Mouse (Mus musculus) adipocyte (in vitro differentiated cells): ENCODE data around the gene Nlrc3.
"Not testable (repeated sequence)": the region's sequence is repeated elsewhere in the genome, so short reads cannot be mapped to it uniquely, and the experiment has no call there.

Experiments used
- DNase-seq: peaks from one replicate; pipeline ENCODE4 v3.0.0-alpha.2; 2016; ENCODE audit warnings: low spot score

Nlrc3 gene

GRCm38 (mm10) chr16:3976251-3976671 is at the start of gene Nlrc3:
TSS of gene Nlrc3 (minus strand) at chr16:3976632.
- no peak for DNase-seq

DNA sequence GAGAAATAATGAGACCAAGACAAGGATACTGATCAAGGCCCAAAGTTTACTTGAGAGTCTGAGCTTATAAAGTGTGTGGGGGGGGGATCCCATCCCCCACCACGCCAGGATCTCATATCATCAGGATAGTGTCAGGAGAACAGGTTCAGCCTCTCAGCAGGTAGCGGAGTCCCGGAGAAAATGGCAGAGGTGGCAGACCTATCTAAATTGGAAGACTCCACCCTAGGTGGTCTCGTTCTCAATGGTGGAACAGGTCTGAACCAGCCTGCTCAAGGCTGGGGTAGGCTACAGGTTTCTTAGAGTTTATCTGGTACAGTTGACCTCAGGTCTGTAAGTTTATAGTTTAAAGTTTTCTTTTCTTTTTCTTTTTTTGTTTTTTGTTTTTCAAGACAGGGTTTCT is 46.3 kb upstream of the Nlrc3 start:
- no peak for DNase-seq

DNA sequence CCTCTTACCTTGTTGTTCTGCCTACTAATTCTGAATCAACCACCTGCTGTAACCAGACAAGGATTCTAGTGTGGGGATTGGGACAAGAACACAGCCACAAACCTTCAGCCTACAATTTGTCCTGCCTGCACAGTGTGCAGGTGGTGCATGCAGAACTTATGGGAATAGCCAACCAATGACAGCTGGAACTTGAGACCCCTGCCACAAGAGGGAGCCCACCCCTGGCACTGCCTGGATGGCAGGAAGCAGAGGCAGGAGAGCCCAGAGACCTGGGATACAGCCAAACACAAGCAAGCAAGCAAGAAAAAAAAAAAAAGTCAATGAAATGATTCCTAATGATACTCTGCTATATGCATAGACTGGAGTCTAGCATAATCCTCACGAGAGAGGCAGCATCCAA is 44.8 kb upstream of the Nlrc3 start:
- DNase-seq: no peak

- not testable (repeated sequence) for DNase-seq
These were observed 41.0 kb upstream of the Nlrc3 start for GRCm38 (mm10) chr16:4017466-4017865.

- not testable (repeated sequence) for DNase-seq
These were observed 40.4 kb upstream of the Nlrc3 start for GRCm38 (mm10) chr16:4016786-4017185.

DNA sequence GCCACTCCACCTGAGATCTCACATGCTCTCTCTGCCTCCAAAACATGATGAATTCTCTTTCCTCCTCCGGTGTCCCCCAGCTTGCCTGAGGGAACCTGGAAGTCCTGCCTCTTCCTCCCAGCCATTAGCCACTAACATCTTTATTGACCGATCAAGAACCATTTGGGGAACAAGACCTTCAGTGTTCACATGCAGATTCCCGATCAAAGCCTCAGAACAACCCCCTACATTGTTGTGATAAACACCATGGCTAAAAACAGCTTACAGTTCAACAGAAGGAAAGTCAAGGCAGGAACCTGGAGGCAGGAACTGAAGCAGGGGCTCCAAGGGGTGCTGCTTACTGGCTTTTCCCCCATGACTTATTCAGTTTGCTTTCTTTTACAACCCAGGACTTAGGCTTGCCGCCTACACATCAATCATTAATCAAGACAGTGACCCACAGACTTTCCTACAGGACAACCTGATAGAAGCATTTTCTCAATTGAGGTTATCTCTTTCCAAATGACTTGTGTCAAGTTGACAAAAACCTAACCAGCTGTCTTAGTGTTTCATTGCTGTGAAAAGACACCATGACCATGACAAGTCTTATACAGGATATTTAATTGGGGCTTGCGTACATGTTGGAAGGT is 37.7 kb upstream of the Nlrc3 start:
- DNase-seq: no peak

- DNase-seq: no peak
These were observed 36.6 kb upstream of the Nlrc3 start for GRCm38 (mm10) chr16:4012882-4013570.

DNA sequence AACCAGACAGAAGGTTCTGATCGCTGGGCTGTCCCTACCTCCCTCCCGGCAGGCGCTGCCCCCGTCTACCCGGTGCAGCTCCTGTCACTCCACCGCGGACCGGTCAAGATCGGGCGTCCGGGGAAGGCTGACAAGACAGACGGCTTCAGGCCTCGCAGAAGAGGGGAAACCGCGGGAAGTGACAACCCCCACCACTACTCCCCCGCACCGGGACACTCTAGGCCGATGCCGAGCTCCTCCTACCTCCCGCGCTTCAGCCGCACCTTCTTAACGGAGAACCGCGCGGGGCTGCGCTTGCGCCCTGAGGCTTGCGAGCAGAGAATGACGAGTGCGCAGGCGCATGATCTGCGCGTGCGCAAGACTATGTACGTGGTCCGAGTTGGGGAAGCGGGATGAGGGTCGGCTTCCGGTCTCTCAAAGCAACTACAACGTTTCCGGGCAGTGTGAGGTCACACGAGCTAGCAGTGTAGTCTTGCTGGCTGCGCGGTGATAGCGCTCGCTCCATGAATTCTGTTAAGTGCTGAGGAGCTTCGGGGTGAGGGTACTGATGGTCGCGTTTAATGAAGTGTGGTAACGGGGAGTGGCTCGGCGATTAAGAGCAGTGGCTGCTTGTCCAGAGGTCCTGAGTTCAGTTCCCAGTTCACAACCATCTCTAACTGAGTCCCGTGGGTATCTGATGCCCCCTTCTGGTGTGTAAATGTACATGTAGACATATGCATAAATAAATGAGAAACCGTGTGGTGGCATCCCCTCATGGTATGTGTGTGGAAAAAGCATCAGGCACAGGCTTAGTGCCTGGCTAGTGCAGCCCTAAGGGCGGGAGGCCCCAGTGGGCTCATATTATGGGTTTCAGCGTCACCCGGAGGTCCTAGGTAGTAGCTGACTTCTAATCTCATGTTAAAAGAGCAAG is 27.3 kb upstream of the Nlrc3 start, which contains the start of gene Slx4:
Gene Slx4, minus strand, starts transcription at position 282 of the 910 bp plus-strand sequence.
- DNase-seq: peak; percentile 98

GRCm38 (mm10) chr16:3988410-3988809 is 12.0 kb upstream of the Nlrc3 start:
- no peak for DNase-seq

DNA sequence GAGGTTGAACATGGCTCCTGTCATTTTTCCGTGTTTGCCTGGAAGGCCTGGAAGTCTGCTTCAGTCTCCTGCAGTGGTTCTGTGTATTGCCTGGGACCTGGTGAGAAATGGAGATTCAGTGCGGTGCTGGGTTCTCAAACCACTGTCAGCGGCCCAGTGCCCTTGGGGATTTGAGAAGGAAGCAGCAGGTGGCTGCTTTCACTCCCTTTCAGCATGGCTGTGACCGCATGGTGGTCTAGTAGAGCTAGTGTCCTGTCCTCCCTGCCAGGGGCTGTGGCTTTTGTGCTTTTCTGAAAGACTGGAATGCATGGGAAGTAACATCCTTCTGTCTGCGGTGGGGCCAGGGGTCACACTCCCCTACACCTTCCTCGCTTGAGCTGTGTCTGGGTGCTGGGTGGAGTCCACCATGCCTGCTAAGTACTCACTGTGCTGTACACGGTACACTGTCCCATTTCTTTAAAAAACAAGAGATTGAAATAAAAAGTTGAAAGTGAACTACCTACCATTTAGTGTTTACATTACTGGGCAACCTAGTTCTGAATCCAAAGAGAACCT is 6.8 kb upstream of the Nlrc3 start:
- DNase-seq: no peak

DNA sequence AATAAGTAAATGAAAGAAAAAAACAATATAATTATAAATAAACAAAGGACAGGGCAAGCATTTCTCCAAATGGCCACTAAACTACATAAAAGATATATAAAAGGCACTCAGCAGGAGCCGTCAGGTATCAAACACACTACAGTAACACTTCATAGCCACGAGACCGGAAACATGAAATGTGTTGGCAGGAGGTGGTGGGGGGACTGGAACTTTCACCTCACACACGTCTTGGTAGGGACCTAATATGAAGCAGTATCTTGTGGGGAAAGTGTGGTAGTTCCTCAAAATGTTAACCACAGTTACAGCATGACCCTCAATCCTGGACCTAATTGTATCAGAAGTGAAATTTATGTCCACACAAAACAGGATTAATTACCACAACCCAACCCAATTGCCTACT is 5.7 kb upstream of the Nlrc3 start:
- DNase-seq: no peak

- DNase-seq: no peak
These were observed 280 bp upstream of the Nlrc3 start for GRCm38 (mm10) chr16:3976712-3977111.

DNA sequence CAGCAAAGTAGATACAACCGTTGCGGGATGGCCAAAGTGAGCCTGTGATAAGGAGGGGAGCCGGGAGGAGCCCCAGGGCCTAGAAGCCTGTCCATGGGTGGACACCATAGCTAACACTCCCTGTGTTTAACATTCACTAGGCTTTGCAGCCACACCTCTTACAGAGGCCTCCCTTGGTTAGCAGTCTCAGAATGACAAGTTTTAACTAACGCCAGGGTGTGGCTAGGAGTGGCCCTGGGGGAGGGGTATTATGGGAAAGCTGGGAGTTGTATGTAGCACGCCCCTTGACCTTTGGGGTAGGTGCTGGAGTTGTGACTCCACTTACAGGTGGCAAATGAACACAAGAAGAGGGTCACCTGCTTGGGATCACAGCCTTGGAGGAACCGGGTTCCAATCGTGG is 774 bp downstream of the Nlrc3 start:
- DNase-seq: no peak

GRCm38 (mm10) chr16:3974456-3974855 is 2.0 kb downstream of the Nlrc3 start:
- DNase-seq: not testable (repeated sequence)

- DNase-seq: no peak
These were observed 10.9 kb downstream of the Nlrc3 start for GRCm38 (mm10) chr16:3965534-3965933.

DNA sequence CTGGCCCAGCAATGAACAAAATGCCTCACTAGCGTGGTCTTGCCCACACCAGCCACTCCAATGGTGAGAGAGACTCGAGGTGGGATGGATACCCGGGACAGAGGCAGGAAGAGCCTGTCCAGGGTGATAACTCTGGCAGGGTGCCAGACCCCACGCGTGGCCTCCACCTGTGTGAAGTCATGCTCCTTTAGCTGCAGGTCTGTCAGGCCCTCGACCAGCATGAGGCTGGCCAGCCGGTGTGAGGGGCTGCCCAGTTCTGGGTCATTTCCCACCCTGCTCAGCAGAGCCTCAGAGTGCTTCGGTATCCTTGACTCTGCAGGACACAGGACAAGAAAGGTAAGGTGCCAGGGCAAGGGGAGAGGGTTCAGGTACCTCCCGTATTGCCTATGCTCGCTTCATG is 11.4 kb downstream of the Nlrc3 start:
- DNase-seq: no peak

DNA sequence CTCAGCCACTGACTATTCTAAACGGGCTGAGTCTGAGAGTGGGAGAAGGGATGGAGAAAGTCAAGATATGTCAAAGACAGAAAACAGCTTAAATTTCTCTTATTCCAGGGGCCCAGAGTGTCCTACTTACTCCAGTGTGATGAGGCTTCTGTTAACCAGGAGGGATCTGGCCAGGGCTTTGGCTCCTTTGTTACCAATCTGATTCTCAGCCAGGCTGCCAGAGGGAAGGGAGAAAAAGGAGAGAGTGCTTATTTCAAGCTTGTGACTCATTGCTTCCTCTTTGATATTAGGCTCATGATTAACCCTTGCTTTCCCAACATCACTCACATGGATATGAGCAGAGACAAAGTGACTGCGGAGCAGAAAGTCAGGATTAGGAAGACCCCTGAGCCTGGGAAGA is 17.2 kb downstream of the Nlrc3 start:
- no peak for DNase-seq

GRCm38 (mm10) chr16:3956369-3956768 is 20.1 kb downstream of the Nlrc3 start:
- peak; percentile 98 for DNase-seq

- no peak for DNase-seq
These were observed 25.3 kb downstream of the Nlrc3 start for GRCm38 (mm10) chr16:3951141-3951540.

GRCm38 (mm10) chr16:3934701-3935100 is 41.7 kb downstream of the Nlrc3 start:
- DNase-seq: no peak

- peak; percentile 74 for DNase-seq
These were observed 42.3 kb downstream of the Nlrc3 start for GRCm38 (mm10) chr16:3934091-3934490.

DNA sequence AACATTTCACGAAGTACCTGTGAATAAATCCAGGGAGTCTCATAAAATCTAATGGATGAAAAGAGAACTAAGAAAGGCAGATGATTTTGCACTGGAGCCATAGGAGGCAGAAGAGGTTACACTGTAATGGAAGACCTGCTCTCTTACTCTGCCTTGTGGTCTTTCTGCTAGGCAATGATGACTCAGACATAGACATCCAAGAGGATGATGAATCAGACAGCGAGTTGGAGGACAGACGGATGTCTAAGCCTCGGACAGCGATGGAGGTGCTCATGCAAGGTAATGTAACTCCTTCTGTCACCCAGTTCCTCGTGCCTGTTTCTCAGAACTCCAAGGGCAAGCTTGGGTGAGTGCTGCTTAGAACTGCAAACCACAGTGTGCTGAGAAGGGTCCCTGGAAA is 42.9 kb downstream of the Nlrc3 start:
- DNase-seq: no peak
